Mouse (Mus musculus) embryonic facial prominence, embryonic 14.5 days (tissue): Measurements from ENCODE around the gene Elovl7. TPM values are rescaled to one million over a fixed set of nuclear protein-coding genes. Genes with fewer than 3 reads are reported as not detected.

Source experiments
- ATAC-seq: fragments of 200-750 bp; cut with Nextera tagmentation; 2 replicates; pipeline ENCODE4 v1.8.0; 2017; ENCODE audit warnings: low read depth, moderate number of reproducible peaks, moderate TSS enrichment
- DNase-seq: peaks from one replicate; pipeline ENCODE4 v3.0.0-alpha.2; 2015; ENCODE audit warnings: low spot score
- H3K27ac ChIP-seq: fragments of 300-500 bp; sonication (generic); replicated peaks from 2 replicates; pipeline ENCODE4 v1.5.1; 2014; ENCODE audit warnings: low read depth, mild to moderate bottlenecking, low read length, moderate library complexity
- H3K27me3 ChIP-seq: fragments of 300-500 bp; sonication (generic); replicated peaks from 2 replicates; pipeline ENCODE4 v1.6.1; 2014; ENCODE audit warnings: low read length; ENCODE audit not compliant: control insufficient read depth, insufficient read depth
- H3K36me3 ChIP-seq: fragments of 300-500 bp; sonication (generic); 2 replicates; pipeline ENCODE4 v1.6.1; 2014; ENCODE audit warnings: low read length, mixed read lengths; ENCODE audit not compliant: control insufficient read depth, insufficient read depth
- H3K4me1 ChIP-seq: fragments of 300-500 bp; sonication (generic); 2 replicates; pipeline ENCODE4 v1.6.1; 2014; ENCODE audit warnings: antibody characterized with exemption, low read length; ENCODE audit not compliant: control insufficient read depth, insufficient read depth
- H3K4me2 ChIP-seq: fragments of 300-500 bp; sonication (generic); 2 replicates; pipeline ENCODE4 v1.6.1; 2014; ENCODE audit warnings: low read depth, mild to moderate bottlenecking, low read length, moderate library complexity, mixed read lengths
- H3K4me3 ChIP-seq: fragments of 300-500 bp; sonication (generic); 2 replicates; pipeline ENCODE4 v1.5.1; 2014; ENCODE audit warnings: low read depth, mild to moderate bottlenecking, low read length
- H3K9ac ChIP-seq: fragments of 300-500 bp; sonication (generic); 2 replicates; pipeline ENCODE4 v1.6.1; 2014; ENCODE audit warnings: low read depth, mild to moderate bottlenecking, low read length, moderate library complexity, mixed read lengths
- H3K9me3 ChIP-seq: fragments of 300-500 bp; sonication (generic); 2 replicates; pipeline ENCODE4 v1.6.1; 2016; ENCODE audit warnings: low read length; ENCODE audit not compliant: control insufficient read depth
- WGBS: fragments of 180-500 bp; shearing (Covaris S2); extraction: QIAGEN DNeasy Blood & Tissue Kit; methylation state at CpG from one replicate; pipeline ENCODE4 v1.1.7; 2014; 5-methylcytosine and 5-hydroxymethylcytosine counted together
- polyA plus RNA-seq: library from polyadenylated mRNA; unstranded; fragments of >200 nt; fragmentation: Nextera tagmentation; extraction: Ambion mirVana; gene quantifications from 2 replicates; pipeline ENCODE4 v1.2.1, GENCODE M21; 2014

Elovl7 gene
- polyA plus RNA-seq, 1 experiment from 2014 or later: 4.2 TPM

- ATAC-seq (0 out of 2 replicates have a peak, but pooled peaks have one; percentile 18), DNase-seq (peak; percentile 86)
Measured at GRCm38 (mm10) chr13:108276561-108276960, 62.4 kb downstream of the Elovl7 start.

GRCm38 (mm10) chr13:108277320-108277719, 63.1 kb downstream of the Elovl7 start:
- Histone ChIP-seq H3K4me2 (no peak overlapping the region), H3K9ac (no peak overlapping the region), H3K27me3 (no peaks in the 10 kb centered on the region), H3K9me3 (no peaks in the 10 kb centered on the region), H3K27ac (no peak overlapping the region), H3K4me3 (no peak overlapping the region), H3K36me3 (no peaks in the 10 kb centered on the region), H3K4me1 (peaks cover 26% of the 10 kb centered on the region; the same call in 1 of the 2 replicates)
- no peak for ATAC-seq
- 75% methylated on average over 7 of the region's 7 CpGs for WGBS
- no peak for DNase-seq

More at GRCm38 (mm10) chr13:108276561-108276960, 62.4 kb downstream of the Elovl7 start:
- H3K4me3 ChIP-seq: no peak overlapping the region
- H3K9ac ChIP-seq: no peak overlapping the region
- 19% methylated on average over 1 of the region's 1 CpGs for WGBS
- H3K27me3 ChIP-seq: no peaks in the 10 kb centered on the region
- H3K36me3 ChIP-seq: no peaks in the 10 kb centered on the region
- no peak overlapping the region for H3K27ac ChIP-seq
- no peak overlapping the region for H3K4me2 ChIP-seq
- no peaks in the 10 kb centered on the region for H3K9me3 ChIP-seq
- H3K4me1 ChIP-seq: peaks cover 26% of the 10 kb centered on the region; the same call in 1 of the 2 replicates

DNA sequence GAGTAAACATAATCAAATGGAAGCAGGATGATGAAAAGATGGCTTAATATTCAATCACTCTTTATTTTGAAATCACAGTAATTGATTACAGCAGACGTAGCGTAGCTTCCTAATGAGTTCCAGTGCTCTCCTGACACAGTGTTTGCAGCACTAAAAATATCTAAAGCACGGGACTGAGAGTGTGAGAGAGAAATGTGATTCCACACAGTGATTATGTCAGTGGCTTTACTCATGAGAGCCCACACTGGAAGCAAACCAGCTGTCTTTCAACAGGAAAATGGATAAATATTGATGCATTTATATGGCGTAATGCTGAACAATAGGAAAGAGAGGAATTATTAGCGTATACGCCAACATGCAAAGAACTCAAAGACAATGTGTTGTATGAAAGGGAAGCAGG, 64.4 kb downstream of the Elovl7 start:
- no peak overlapping the region for H3K4me2 ChIP-seq
- no peak overlapping the region for H3K9ac ChIP-seq
- H3K4me1 ChIP-seq: peaks cover 16% of the 10 kb centered on the region; the same call in 1 of the 2 replicates
- H3K36me3 ChIP-seq: no peaks in the 10 kb centered on the region
- 28% methylated on average over 6 of the region's 6 CpGs for WGBS
- H3K27me3 ChIP-seq: no peaks in the 10 kb centered on the region
- no peaks in the 10 kb centered on the region for H3K9me3 ChIP-seq
- DNase-seq (peak; percentile 74), ATAC-seq (peak; percentile 50; the same call in 1 of the 2 replicates)
- H3K4me3 ChIP-seq: no peak overlapping the region
- H3K27ac ChIP-seq: no peak overlapping the region

- Histone ChIP-seq H3K36me3 (no peaks in the 10 kb centered on the region), H3K27me3 (no peaks in the 10 kb centered on the region), H3K4me2 (no peak overlapping the region), H3K9me3 (no peaks in the 10 kb centered on the region), H3K27ac (no peak overlapping the region), H3K4me1 (no peaks in the 10 kb centered on the region), H3K4me3 (no peak overlapping the region), H3K9ac (no peak overlapping the region)
- ATAC-seq (no peak), DNase-seq (no peak)
- 81% methylated on average over 2 of the region's 2 CpGs for WGBS
Measured at GRCm38 (mm10) chr13:108284312-108284711, 70.1 kb downstream of the Elovl7 start.

DNA sequence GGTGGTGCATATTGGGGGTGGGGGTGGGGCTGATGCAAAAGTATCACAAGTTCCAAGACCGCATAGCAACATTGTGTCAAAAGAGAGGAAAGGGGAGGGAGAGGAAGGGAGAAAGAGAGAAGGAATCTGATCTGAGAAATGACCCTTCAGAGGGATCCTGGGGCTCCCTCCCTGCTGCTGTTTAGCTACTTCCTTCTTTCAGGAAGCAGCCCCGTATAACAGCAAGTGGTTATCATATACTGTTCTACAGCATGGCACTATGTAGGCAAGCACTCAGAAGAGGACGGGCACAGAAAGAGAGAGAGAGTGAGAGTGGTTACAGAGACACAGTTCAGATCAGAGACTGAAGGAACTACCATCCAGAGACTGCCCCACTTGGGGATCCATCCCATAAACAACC, 73.7 kb downstream of the Elovl7 start:
- H3K9ac ChIP-seq: no peak overlapping the region
- no peak overlapping the region for H3K27ac ChIP-seq
- H3K27me3 ChIP-seq: no peaks in the 10 kb centered on the region
- no peak overlapping the region for H3K4me2 ChIP-seq
- ATAC-seq: no peak
- H3K9me3 ChIP-seq: 0 out of 2 replicates have a peak, but pooled peaks cover 3% of the 10 kb centered on the region
- H3K4me1 ChIP-seq: no peaks in the 10 kb centered on the region
- no peak for DNase-seq
- WGBS: 55% methylated on average over 3 of the region's 3 CpGs
- H3K36me3 ChIP-seq: no peaks in the 10 kb centered on the region
- H3K4me3 ChIP-seq: no peak overlapping the region

GRCm38 (mm10) chr13:108289436-108289835, 75.2 kb downstream of the Elovl7 start:
- Histone ChIP-seq H3K4me2 (no peak overlapping the region), H3K27me3 (no peaks in the 10 kb centered on the region), H3K9me3 (0 out of 2 replicates have a peak, but pooled peaks cover 3% of the 10 kb centered on the region), H3K27ac (no peak overlapping the region), H3K36me3 (no peaks in the 10 kb centered on the region), H3K4me1 (no peaks in the 10 kb centered on the region), H3K9ac (no peak overlapping the region), H3K4me3 (no peak overlapping the region)
- no peak for DNase-seq
- no peak for ATAC-seq
- 79% methylated on average over 3 of the region's 3 CpGs for WGBS

- DNase-seq: no peak
Measured at GRCm38 (mm10) chr13:108290314-108290713, 76.1 kb downstream of the Elovl7 start.

GRCm38 (mm10) chr13:108297350-108298093, 83.3 kb downstream of the Elovl7 start:
- ATAC-seq: peak; percentile 83; the same call in 1 of the 2 replicates
- peak overlapping the region; percentile 63 for H3K27ac ChIP-seq

More at GRCm38 (mm10) chr13:108290314-108290713, 76.1 kb downstream of the Elovl7 start:
- H3K4me2 ChIP-seq: no peak overlapping the region
- H3K27me3 ChIP-seq: no peaks in the 10 kb centered on the region
- H3K4me3 ChIP-seq: no peak overlapping the region
- no peak overlapping the region for H3K27ac ChIP-seq
- H3K4me1 ChIP-seq: no peaks in the 10 kb centered on the region
- H3K36me3 ChIP-seq: no peaks in the 10 kb centered on the region
- H3K9ac ChIP-seq: no peak overlapping the region
- no peak for ATAC-seq
- H3K9me3 ChIP-seq: 0 out of 2 replicates have a peak, but pooled peaks cover 3% of the 10 kb centered on the region
- WGBS: 87% methylated on average over 4 of the region's 4 CpGs

More at GRCm38 (mm10) chr13:108297350-108298093, 83.3 kb downstream of the Elovl7 start:
- no peaks in the 10 kb centered on the region for H3K36me3 ChIP-seq
- 6% methylated on average over 12 of the region's 12 CpGs for WGBS
- peak overlapping the region; percentile 32 for H3K4me3 ChIP-seq
- peak overlapping the region; percentile 47 for H3K9ac ChIP-seq
- peaks cover 7% of the 10 kb centered on the region; the same call in 1 of the 2 replicates for H3K4me1 ChIP-seq
- H3K9me3 ChIP-seq: no peaks in the 10 kb centered on the region
- H3K27me3 ChIP-seq: no peaks in the 10 kb centered on the region
- H3K4me2 ChIP-seq: peak overlapping the region; percentile 53
- DNase-seq: peak; percentile 83
